In genomic region chr7:49634291-49635073, GRCm38 (mm10) we compare ENCODE assay signal across 9 mouse cellular contexts. TPM values are rescaled to one million over a fixed set of nuclear protein-coding genes. Genes with fewer than 3 reads are reported as not detected.
DNase-seq lines count a peak whose midpoint lies in the region; ATAC-seq and TF ChIP-seq lines count a peak whose summit lies in the region.
"Had no signal": no experiment of that assay in that cellular context is flagged by ENCODE, and none has a peak within 500 bp of the region (broad histone marks: within the 10 kb centered on the region; RNA-seq: fewer than 3 reads in every experiment).

No protein-coding gene starts in this region.

- WGBS in heart, adult 2 months = 3% methylated on average over 26 of the region's 26 CpGs
- under 1% methylated on average over 26 of the region's 26 CpGs for WGBS in hindbrain, embryonic 14.5 days
- WGBS in midbrain, embryonic 14.5 days = under 1% methylated on average over 26 of the region's 26 CpGs

- TF ChIP-seq POLR2A in heart, adult 2 months (IDR thresholded peaks at IDR 0.05; ENCODE audit: insufficient read depth, low read depth, low read length) = no peak
- TF ChIP-seq POLR2A in brain, embryonic 14.5 days (IDR thresholded peaks at IDR 0.05; ENCODE audit: borderline replicate concordance, extremely low read depth, insufficient read depth, insufficient read length, poor library complexity, severe bottlenecking) = no peak

- H3K4me2 ChIP-seq in hindbrain, embryonic 14.5 days (replicated peaks) = peak overlapping the region; percentile 34
- peak overlapping the region; percentile 48 for H3K4me2 ChIP-seq in midbrain, embryonic 14.5 days (ENCODE audit: low read length)

- H3K4me3 ChIP-seq in heart, adult 2 months = peak overlapping the region; percentile 48
- H3K4me3 ChIP-seq in hindbrain, embryonic 14.5 days (replicated peaks; ENCODE audit: low read length) = peak overlapping the region; percentile 8; the same call in 1 of the 2 replicates
- H3K4me3 ChIP-seq in midbrain, embryonic 14.5 days (replicated peaks; ENCODE audit: low read depth, low read length) = peak overlapping the region; percentile 32
- no peak overlapping the region for H3K4me3 ChIP-seq in left cerebral cortex, adult 2 months

- no peaks in the 10 kb centered on the region for H3K4me1 ChIP-seq in heart, adult 2 months (ENCODE audit: control insufficient read depth, insufficient read depth, low read length)
- peaks cover 11% of the 10 kb centered on the region; the same call in 1 of the 2 replicates for H3K4me1 ChIP-seq in hindbrain, embryonic 14.5 days (replicated peaks; ENCODE audit: control insufficient read depth, insufficient read depth, low read length)
- peaks cover 18% of the 10 kb centered on the region; the same call in 1 of the 2 replicates for H3K4me1 ChIP-seq in midbrain, embryonic 14.5 days (ENCODE audit: control insufficient read depth, insufficient read depth, low read length)

- H3K27me3 ChIP-seq in heart, adult 2 months (ENCODE audit: control insufficient read depth, insufficient read depth, low read length) = peaks cover 31% of the 10 kb centered on the region
- peaks cover 95% of the 10 kb centered on the region for H3K27me3 ChIP-seq in hindbrain, embryonic 14.5 days (ENCODE audit: control insufficient read depth, insufficient read depth, low read length)
- peaks cover 87% of the 10 kb centered on the region for H3K27me3 ChIP-seq in midbrain, embryonic 14.5 days (ENCODE audit: control insufficient read depth, insufficient read depth, low read length)

- no peak for TF ChIP-seq CTCF in heart, adult 2 months (IDR thresholded peaks at IDR 0.05)
- TF ChIP-seq CTCF in brain, embryonic 14.5 days (IDR thresholded peaks at IDR 0.05; ENCODE audit: borderline replicate concordance, extremely low read depth, insufficient read depth, insufficient read length) = no peak
- no peak for TF ChIP-seq CTCF in left cerebral cortex, adult 2 months (IDR thresholded peaks at IDR 0.05)

- no peaks in the 10 kb centered on the region for H3K9me3 ChIP-seq in hindbrain, embryonic 14.5 days (ENCODE audit: control insufficient read depth, low read length)
- H3K9me3 ChIP-seq in midbrain, embryonic 14.5 days (ENCODE audit: control insufficient read depth, low read length) = no peaks in the 10 kb centered on the region

- no peak overlapping the region for H3K27ac ChIP-seq in heart, adult 2 months
- no peak overlapping the region for H3K27ac ChIP-seq in hindbrain, embryonic 14.5 days
- H3K27ac ChIP-seq in midbrain, embryonic 14.5 days (replicated peaks; ENCODE audit: low read depth, low read length) = 0 out of 2 replicates have a peak overlapping the region, but pooled peaks have one; percentile 0
- H3K27ac ChIP-seq in left cerebral cortex, adult 2 months = no peak overlapping the region

- intact Hi-C loops in heart, adult 2 months (cut with DNase I) = loop anchor here (5.0 kb wide), 1 partner anchor 118 kb away; no protein-coding TSS in a partner anchor
- intact Hi-C loops in left cerebral cortex, adult 2 months (cut with DNase I) = loop anchor here (2.0 to 5.0 kb wide), 2 partner anchors 43 to 276 kb away; partner anchors contain the start of gene Slc6a5

- H3K79me2 ChIP-seq in heart, adult 2 months (replicated peaks; ENCODE audit: control insufficient read depth, insufficient read depth, low read length) = no peaks in the 10 kb centered on the region

- H3K36me3 ChIP-seq in heart, adult 2 months (ENCODE audit: control insufficient read depth, insufficient read depth, low read length) = no peaks in the 10 kb centered on the region
- H3K36me3 ChIP-seq in hindbrain, embryonic 14.5 days (replicated peaks; ENCODE audit: control insufficient read depth, insufficient read depth) = no peaks in the 10 kb centered on the region
- H3K36me3 ChIP-seq in midbrain, embryonic 14.5 days (ENCODE audit: control insufficient read depth, insufficient read depth, low read length) = no peaks in the 10 kb centered on the region

- no peak for ATAC-seq in hindbrain, embryonic 14.5 days (ENCODE audit: low FRiP score)
- ATAC-seq in midbrain, embryonic 14.5 days (ENCODE audit: low FRiP score, low TSS enrichment) = no peak

- TF ChIP-seq EP300 in heart, adult 2 months (IDR thresholded peaks at IDR 0.05; ENCODE audit: insufficient read depth, low read depth, low read length) = no peak

- no peak for DNase-seq in heart, adult 2 months
- no peak for DNase-seq in heart, adult 11 months
- DNase-seq in brain, embryonic 14.5 days (ENCODE audit: low read depth) = peak; percentile 92
- no peak for DNase-seq in hindbrain, embryonic 14.5 days (ENCODE audit: low spot score)
- peak; percentile 66 for DNase-seq in midbrain, embryonic 14.5 days
- DNase-seq in adrenal gland, postnatal 10 days = no peak
- DNase-seq in spleen, postnatal 10 days (ENCODE audit: low spot score in 2 of 2) = no peak
- no peak for DNase-seq in left cerebral cortex, adult 2 months (ENCODE audit: extremely low spot score in 1 of 2, low spot score in 2 of 2)

- no peak overlapping the region for H3K9ac ChIP-seq in heart, adult 2 months (ENCODE audit: low read depth, low read length)
- H3K9ac ChIP-seq in hindbrain, embryonic 14.5 days = no peak overlapping the region
- H3K9ac ChIP-seq in midbrain, embryonic 14.5 days (replicated peaks; ENCODE audit: low read length) = peak overlapping the region; percentile 42; the same call in 1 of the 2 replicates

RNA-seq across cellular contexts. Expression of gene Dbx1, which starts 2.2 kb away (rescaled TPM):
- not detected for total RNA-seq in heart, adult 2 months (2021)
- not detected in 2 replicates for polyA plus RNA-seq in heart, adult 2 months (2012; rRNA removed)
- polyA plus RNA-seq in brain, embryonic 14.5 days (2012; rRNA removed) = 9.6 and 14.1 TPM in 2 replicates
- polyA plus RNA-seq in hindbrain, embryonic 14.5 days (2014; fragmentation: Nextera tagmentation; extraction: Ambion mirVana) = 1.3 and 12.9 TPM in 2 replicates
- polyA plus RNA-seq in midbrain, embryonic 14.5 days (2014; fragmentation: Nextera tagmentation; extraction: Ambion mirVana) = 14.0 and 52.8 TPM in 2 replicates
- total RNA-seq in adrenal gland, postnatal 10 days (2021) = not detected
- total RNA-seq in left cerebral cortex, adult 2 months (2021) = not detected
- polyA plus RNA-seq: C2C12 had no signal

Comparison
In these comparisons a context has a peak if more than half of its experiments do, and no peak if none do; other contexts are left out.
1. DNase-seq: peak in brain, embryonic 14.5 days (single experiment) and midbrain, embryonic 14.5 days (single experiment); none in heart, adult 2 months (0 of 2), heart, adult 11 months (single experiment), hindbrain, embryonic 14.5 days (single experiment), adrenal gland, postnatal 10 days (single experiment), spleen, postnatal 10 days (0 of 2) and left cerebral cortex, adult 2 months (0 of 2).